In genomic region chr14:52256311-52257175, GRCm38 (mm10) we compare ENCODE assay signal across 8 mouse cellular contexts. TPM values are rescaled to one million over a fixed set of nuclear protein-coding genes. Genes with fewer than 3 reads are reported as not detected.
DNase-seq lines count a peak whose midpoint lies in the region; ATAC-seq lines count a peak whose summit lies in the region.

No protein-coding gene starts in this region.

- H3K4me3 ChIP-seq in forebrain, embryonic 13.5 days, result peak overlapping the region; percentile 93
- peak overlapping the region; percentile 83 for H3K4me3 ChIP-seq in midbrain, embryonic 13.5 days (replicated peaks)

- H3K36me3 ChIP-seq in forebrain, embryonic 13.5 days (ENCODE audit: poor library complexity, severe bottlenecking), result 0 out of 2 replicates have a peak, but pooled peaks cover 3% of the 10 kb centered on the region
- no peaks in the 10 kb centered on the region for H3K36me3 ChIP-seq in midbrain, embryonic 13.5 days

- H3K9me3 ChIP-seq in forebrain, embryonic 13.5 days (replicated peaks), result no peaks in the 10 kb centered on the region
- H3K9me3 ChIP-seq in midbrain, embryonic 13.5 days, result no peaks in the 10 kb centered on the region

- peak; percentile 9 to 18 for DNase-seq in layer of hippocampus, postnatal 10 days (ENCODE audit: low spot score in 2 of 2)
- DNase-seq in layer of hippocampus, adult 9-10 months (ENCODE audit: low spot score), result no peak
- peak; percentile 41 for DNase-seq in ZHBTc4 (ENCODE audit: low read depth, low spot score)
- peak; percentile 22 to 25 for DNase-seq in kidney, postnatal 36 days
- DNase-seq in thymus, postnatal 36 days, result peak; percentile 9 to 12
- DNase-seq in adrenal gland, postnatal 4 days (ENCODE audit: low spot score in 2 of 2), result no peak

- WGBS in forebrain, embryonic 13.5 days, result 7% methylated on average over 18 of the region's 18 CpGs
- WGBS in midbrain, embryonic 13.5 days, result 9% methylated on average over 18 of the region's 18 CpGs

- H3K27ac ChIP-seq in forebrain, embryonic 13.5 days, result peak overlapping the region; percentile 95
- H3K27ac ChIP-seq in midbrain, embryonic 13.5 days, result peak overlapping the region; percentile 95; the same call in 1 of the 2 replicates

- H3K9ac ChIP-seq in forebrain, embryonic 13.5 days, result peak overlapping the region; percentile 93
- peak overlapping the region; percentile 91 for H3K9ac ChIP-seq in midbrain, embryonic 13.5 days (replicated peaks)

- H3K27me3 ChIP-seq in forebrain, embryonic 13.5 days, result no peaks in the 10 kb centered on the region
- no peaks in the 10 kb centered on the region for H3K27me3 ChIP-seq in midbrain, embryonic 13.5 days

- peaks cover 21% of the 10 kb centered on the region for H3K4me1 ChIP-seq in forebrain, embryonic 13.5 days
- peaks cover 26% of the 10 kb centered on the region for H3K4me1 ChIP-seq in midbrain, embryonic 13.5 days (replicated peaks)

- no peak for ATAC-seq in forebrain, embryonic 13.5 days
- no peak for ATAC-seq in midbrain, embryonic 13.5 days

- H3K4me2 ChIP-seq in forebrain, embryonic 13.5 days, result peak overlapping the region; percentile 74
- peak overlapping the region; percentile 84 for H3K4me2 ChIP-seq in midbrain, embryonic 13.5 days (replicated peaks)

RNA-seq across cellular contexts. Expression of gene Chd8, which starts 1.0 kb away (rescaled TPM):
- 100 to 1,000 TPM; 119 to 131 TPM for total RNA-seq in layer of hippocampus, postnatal 10 days (2021)
- 44.5 and 48.6 TPM in 2 replicates for polyA plus RNA-seq in forebrain, embryonic 13.5 days (2015; fragmentation: Nextera tagmentation; extraction: Ambion mirVana)
- polyA plus RNA-seq in midbrain, embryonic 13.5 days (2015; fragmentation: Nextera tagmentation; extraction: Ambion mirVana), result 46.5 and 50.4 TPM in 2 replicates
- total RNA-seq in adrenal gland, postnatal 4 days (2021), result 100 to 1,000 TPM; 153 to 165 TPM

RNA-seq across cellular contexts. Expression of gene Tox4, which starts 22.4 kb away (rescaled TPM):
- 10 to 100 TPM; 51.7 to 54.9 TPM for total RNA-seq in layer of hippocampus, postnatal 10 days (2021)
- 53.2 and 58.2 TPM in 2 replicates for polyA plus RNA-seq in forebrain, embryonic 13.5 days (2015; fragmentation: Nextera tagmentation; extraction: Ambion mirVana)
- 55.5 and 60.8 TPM in 2 replicates for polyA plus RNA-seq in midbrain, embryonic 13.5 days (2015; fragmentation: Nextera tagmentation; extraction: Ambion mirVana)
- 10 to 100 TPM; 61.8 to 62.0 TPM for total RNA-seq in adrenal gland, postnatal 4 days (2021)

RNA-seq across cellular contexts. Expression of gene Rab2b, which starts 22.8 kb away (rescaled TPM):
- total RNA-seq in layer of hippocampus, postnatal 10 days (2021), result 10 to 100 TPM; 39.7 to 41.2 TPM
- polyA plus RNA-seq in forebrain, embryonic 13.5 days (2015; fragmentation: Nextera tagmentation; extraction: Ambion mirVana), result 33.7 and 37.6 TPM in 2 replicates
- polyA plus RNA-seq in midbrain, embryonic 13.5 days (2015; fragmentation: Nextera tagmentation; extraction: Ambion mirVana), result 60.6 and 63.4 TPM in 2 replicates
- total RNA-seq in adrenal gland, postnatal 4 days (2021), result 10 to 100 TPM; 38.9 to 39.8 TPM

RNA-seq across cellular contexts. Expression of gene Mettl3, which starts 48.4 kb away (rescaled TPM):
- total RNA-seq in layer of hippocampus, postnatal 10 days (2021), result 10 to 100 TPM; 34.6 to 39.3 TPM
- polyA plus RNA-seq in forebrain, embryonic 13.5 days (2015; fragmentation: Nextera tagmentation; extraction: Ambion mirVana), result 55.3 and 55.6 TPM in 2 replicates
- polyA plus RNA-seq in midbrain, embryonic 13.5 days (2015; fragmentation: Nextera tagmentation; extraction: Ambion mirVana), result 50.4 and 57.8 TPM in 2 replicates
- 10 to 100 TPM; 32.0 to 41.9 TPM for total RNA-seq in adrenal gland, postnatal 4 days (2021)

RNA-seq across cellular contexts. Expression of gene Supt16, which starts 59.3 kb away (rescaled TPM):
- 10 to 100 TPM; 57.8 to 58.4 TPM for total RNA-seq in layer of hippocampus, postnatal 10 days (2021)
- 83.8 and 86.1 TPM in 2 replicates for polyA plus RNA-seq in forebrain, embryonic 13.5 days (2015; fragmentation: Nextera tagmentation; extraction: Ambion mirVana)
- polyA plus RNA-seq in midbrain, embryonic 13.5 days (2015; fragmentation: Nextera tagmentation; extraction: Ambion mirVana), result 62.7 and 68.4 TPM in 2 replicates
- total RNA-seq in adrenal gland, postnatal 4 days (2021), result 10 to 100 TPM; 76.4 to 86.7 TPM

Comparison
In these comparisons a context has a peak if more than half of its experiments do, and no peak if none do; other contexts are left out.
1. DNase-seq: peak in layer of hippocampus, postnatal 10 days (2 of 2), ZHBTc4 (single experiment), kidney, postnatal 36 days (2 of 2) and thymus, postnatal 36 days (2 of 2); none in layer of hippocampus, adult 9-10 months (single experiment) and adrenal gland, postnatal 4 days (0 of 2).